ENCODE assay signal across 8 mouse cellular contexts in the genomic region with DNA sequence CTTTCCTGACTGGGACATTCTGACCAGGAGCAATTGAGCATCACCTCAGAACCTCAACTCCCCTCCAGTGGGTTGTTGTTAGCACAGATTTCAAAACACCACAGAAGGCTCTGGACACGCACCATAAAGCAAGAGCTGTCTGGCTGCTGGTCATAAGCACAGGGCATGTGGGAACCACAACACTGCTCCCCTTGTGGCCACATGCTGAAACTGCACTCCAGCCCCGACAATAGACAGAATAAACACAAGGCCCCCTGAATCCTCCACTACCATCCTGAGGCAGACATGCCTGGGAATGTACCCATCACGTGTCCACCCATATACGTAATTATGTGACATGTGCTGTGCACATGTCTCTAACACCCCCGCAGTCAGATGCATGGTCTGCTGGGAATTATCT. TPM values are rescaled to one million over a fixed set of nuclear protein-coding genes. Genes with fewer than 3 reads are reported as not detected.
DNase-seq lines count a peak whose midpoint lies in the region; ATAC-seq lines count a peak whose summit lies in the region.

No protein-coding gene starts in this region.

- H3K9me3 ChIP-seq in heart, embryonic 16.5 days (replicated peaks; ENCODE audit: control insufficient read depth, low read length): no peaks in the 10 kb centered on the region
- no peaks in the 10 kb centered on the region for H3K9me3 ChIP-seq in hindbrain, embryonic 12.5 days (replicated peaks)

- WGBS in heart, embryonic 16.5 days: 54% methylated on average over 5 of the region's 5 CpGs
- 55% methylated on average over 5 of the region's 5 CpGs for WGBS in hindbrain, embryonic 12.5 days

- no peak overlapping the region for H3K4me2 ChIP-seq in heart, embryonic 16.5 days (ENCODE audit: low read depth, low read length)
- H3K4me2 ChIP-seq in hindbrain, embryonic 12.5 days (replicated peaks): no peak overlapping the region

- peak; percentile 34; the same call in 1 of the 2 replicates for ATAC-seq in heart, embryonic 16.5 days (replicated peaks; ENCODE audit: extremely low read depth, insufficient read depth, low FRiP score)
- ATAC-seq in hindbrain, embryonic 12.5 days (ENCODE audit: low FRiP score): peak; percentile 39; the same call in 1 of the 2 replicates

- no peak overlapping the region for H3K4me3 ChIP-seq in heart, embryonic 16.5 days (ENCODE audit: low read length)
- H3K4me3 ChIP-seq in hindbrain, embryonic 12.5 days: no peak overlapping the region

- H3K27ac ChIP-seq in heart, embryonic 16.5 days (ENCODE audit: low read length): no peak overlapping the region
- no peak overlapping the region for H3K27ac ChIP-seq in hindbrain, embryonic 12.5 days

- DNase-seq in heart, adult 9 months (ENCODE audit: low spot score in 2 of 2): no peak
- peak; percentile 68 for DNase-seq in ES-CJ7 (ENCODE audit: low read depth, low spot score)
- peak; percentile 66 to 77 for DNase-seq in cerebellum, postnatal 25 days
- peak; percentile 74 for DNase-seq in lung, postnatal 10 days
- DNase-seq in splenic B cell, adult 2 months (ENCODE audit: low read depth, low spot score): peak; percentile 39
- DNase-seq in layer of hippocampus, adult 9-10 months (ENCODE audit: low spot score): no peak

- no peak overlapping the region for H3K9ac ChIP-seq in heart, embryonic 16.5 days (ENCODE audit: low read length)
- H3K9ac ChIP-seq in hindbrain, embryonic 12.5 days: no peak overlapping the region

- no peaks in the 10 kb centered on the region for H3K27me3 ChIP-seq in heart, embryonic 16.5 days (ENCODE audit: control insufficient read depth, insufficient read depth, low read length)
- H3K27me3 ChIP-seq in hindbrain, embryonic 12.5 days: no peaks in the 10 kb centered on the region
- no peaks in the 10 kb centered on the region for H3K27me3 ChIP-seq in splenic B cell, adult 2 months (ENCODE audit: control insufficient read depth, insufficient read depth, low read length, poor library complexity, severe bottlenecking)

- H3K4me1 ChIP-seq in heart, embryonic 16.5 days (ENCODE audit: control insufficient read depth, insufficient read depth, low read length): no peaks in the 10 kb centered on the region
- H3K4me1 ChIP-seq in hindbrain, embryonic 12.5 days: 0 out of 2 replicates have a peak, but pooled peaks cover 2% of the 10 kb centered on the region

- H3K36me3 ChIP-seq in heart, embryonic 16.5 days (ENCODE audit: control insufficient read depth, insufficient read depth): peaks cover 50% of the 10 kb centered on the region
- H3K36me3 ChIP-seq in hindbrain, embryonic 12.5 days: no peaks in the 10 kb centered on the region; the same call in 1 of the 2 replicates
- no peaks in the 10 kb centered on the region for H3K36me3 ChIP-seq in splenic B cell, adult 2 months (ENCODE audit: control insufficient read depth, insufficient read depth, low read length, poor library complexity, severe bottlenecking)

RNA-seq across cellular contexts. Expression of a gene that starts 9.8 kb away (rescaled TPM):
- polyA plus RNA-seq in heart, embryonic 16.5 days (2015; fragmentation: Nextera tagmentation; extraction: Ambion mirVana): 0.91 and 1.1 TPM in 2 replicates
- polyA plus RNA-seq in hindbrain, embryonic 12.5 days (2016; fragmentation: Nextera tagmentation; extraction: Ambion mirVana): 0.74 and 0.81 TPM in 2 replicates

RNA-seq across cellular contexts. Expression of a gene that starts 21.2 kb away (rescaled TPM):
- polyA plus RNA-seq in heart, embryonic 16.5 days (2015; fragmentation: Nextera tagmentation; extraction: Ambion mirVana): not detected in 2 replicates
- not detected in 2 replicates for polyA plus RNA-seq in hindbrain, embryonic 12.5 days (2016; fragmentation: Nextera tagmentation; extraction: Ambion mirVana)

Comparison
In these comparisons a context has a peak if more than half of its experiments do, and no peak if none do; other contexts are left out.
1. DNase-seq: peak in ES-CJ7 (single experiment), cerebellum, postnatal 25 days (2 of 2), lung, postnatal 10 days (single experiment) and splenic B cell, adult 2 months (single experiment); none in heart, adult 9 months (0 of 2) and layer of hippocampus, adult 9-10 months (single experiment).